Mouse (Mus musculus) large intestine, adult 2 months (tissue): ENCODE results near the gene Opn1sw. TPM values are rescaled to one million over a fixed set of nuclear protein-coding genes. Genes with fewer than 3 reads are reported as not detected.

Experiments used
- DNase-seq: peaks from one replicate; pipeline ENCODE4 v3.0.0-alpha.2; 2012; ENCODE audit warnings: low read depth, low spot score
- WGBS: fragments of 180-500 bp; shearing (Covaris S2); methylation state at CpG from one replicate; pipeline ENCODE4 v1.1.7; 2018; 5-methylcytosine and 5-hydroxymethylcytosine counted together
- polyA plus RNA-seq: library from polyadenylated mRNA; depleted of rRNA; stranded (reverse); fragments of >200 nt; gene quantifications from 2 replicates; pipeline ENCODE4 v1.2.3, GENCODE M21; 2012; rRNA removed

Gene Opn1sw
- polyA plus RNA-seq = 0.15 and 0.22 TPM in 2 replicates

- WGBS = 4% methylated on average over 12 of the region's 12 CpGs
- no peak for DNase-seq
Measured at GRCm38 (mm10) chr6:29388052-29388518, at the start of gene Opn1sw. Gene Opn1sw (minus strand): TSS chr6:29388468.

- DNase-seq = no peak
- whole genome bisulfite sequencing = 17% methylated on average over 11 of the region's 11 CpGs
Measured at GRCm38 (mm10) chr6:29436461-29436934, 48.2 kb upstream of the Opn1sw start.

DNA sequence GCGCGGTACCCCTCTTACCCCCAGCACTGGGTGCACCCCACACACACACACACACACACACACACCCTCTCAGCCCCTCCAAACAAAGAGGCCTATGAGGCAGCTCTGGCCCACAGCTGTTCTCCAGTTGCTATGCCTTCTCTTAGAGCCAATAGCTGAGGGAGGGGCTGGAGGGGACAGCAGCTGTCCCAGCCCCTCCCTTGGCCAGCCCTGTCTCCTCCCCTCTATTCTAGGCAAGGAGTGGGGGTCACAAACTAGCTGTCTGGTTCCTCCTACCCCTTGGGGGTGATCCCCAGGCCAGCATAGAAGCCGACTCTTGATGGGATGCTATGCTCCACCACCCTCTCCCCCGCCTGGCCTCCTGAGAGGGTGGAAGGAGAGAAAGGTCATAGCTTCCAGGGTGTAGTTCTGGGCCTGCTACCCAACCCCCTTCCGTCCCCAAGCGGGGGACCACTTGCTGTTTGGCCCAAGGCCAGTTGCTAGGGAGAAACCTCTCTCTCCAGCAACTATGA is 47.7 kb upstream of the Opn1sw start:
- no peak for DNase-seq
- 37% methylated on average over 6 of the region's 6 CpGs for WGBS

DNA sequence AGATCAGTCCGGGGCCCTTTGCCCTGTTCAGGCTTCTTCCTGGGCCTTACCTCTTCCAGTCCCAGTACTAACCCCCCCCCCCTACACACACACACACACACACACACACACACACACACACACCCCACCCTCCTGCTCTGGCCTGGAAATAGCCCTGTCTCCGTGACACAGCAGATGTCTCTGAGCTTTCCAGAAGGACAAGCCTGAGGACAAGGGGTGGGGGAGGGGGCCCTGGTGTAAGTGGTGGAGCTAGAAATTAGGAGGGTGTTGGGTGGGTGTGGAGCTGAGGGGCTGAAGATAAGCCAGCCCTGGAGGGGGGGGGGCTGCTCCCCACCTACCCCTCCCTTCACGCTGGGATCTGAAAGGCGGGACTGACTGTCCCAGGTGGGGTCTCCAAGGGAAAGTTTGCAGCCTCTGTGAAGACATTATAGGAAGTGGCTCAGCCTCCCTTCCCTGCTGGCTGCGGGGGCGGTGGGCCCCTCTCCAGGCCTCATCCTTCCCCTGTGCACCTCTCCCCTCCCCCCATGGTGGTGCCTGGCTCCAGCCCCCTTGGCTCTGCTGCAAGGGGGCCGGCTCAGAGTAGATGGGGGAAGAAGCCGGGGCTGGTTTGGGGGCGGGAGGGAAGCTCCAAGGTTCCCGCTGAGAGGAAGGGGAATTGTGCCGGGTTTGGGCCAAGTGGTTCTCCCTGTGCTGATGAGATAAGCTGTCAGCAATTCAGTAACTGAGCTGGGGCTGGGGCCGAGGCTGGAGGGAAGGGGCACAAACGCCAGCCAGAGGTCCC is 46.8 kb upstream of the Opn1sw start:
- 11% methylated on average over 13 of the region's 13 CpGs for WGBS
- no peak for DNase-seq

DNA sequence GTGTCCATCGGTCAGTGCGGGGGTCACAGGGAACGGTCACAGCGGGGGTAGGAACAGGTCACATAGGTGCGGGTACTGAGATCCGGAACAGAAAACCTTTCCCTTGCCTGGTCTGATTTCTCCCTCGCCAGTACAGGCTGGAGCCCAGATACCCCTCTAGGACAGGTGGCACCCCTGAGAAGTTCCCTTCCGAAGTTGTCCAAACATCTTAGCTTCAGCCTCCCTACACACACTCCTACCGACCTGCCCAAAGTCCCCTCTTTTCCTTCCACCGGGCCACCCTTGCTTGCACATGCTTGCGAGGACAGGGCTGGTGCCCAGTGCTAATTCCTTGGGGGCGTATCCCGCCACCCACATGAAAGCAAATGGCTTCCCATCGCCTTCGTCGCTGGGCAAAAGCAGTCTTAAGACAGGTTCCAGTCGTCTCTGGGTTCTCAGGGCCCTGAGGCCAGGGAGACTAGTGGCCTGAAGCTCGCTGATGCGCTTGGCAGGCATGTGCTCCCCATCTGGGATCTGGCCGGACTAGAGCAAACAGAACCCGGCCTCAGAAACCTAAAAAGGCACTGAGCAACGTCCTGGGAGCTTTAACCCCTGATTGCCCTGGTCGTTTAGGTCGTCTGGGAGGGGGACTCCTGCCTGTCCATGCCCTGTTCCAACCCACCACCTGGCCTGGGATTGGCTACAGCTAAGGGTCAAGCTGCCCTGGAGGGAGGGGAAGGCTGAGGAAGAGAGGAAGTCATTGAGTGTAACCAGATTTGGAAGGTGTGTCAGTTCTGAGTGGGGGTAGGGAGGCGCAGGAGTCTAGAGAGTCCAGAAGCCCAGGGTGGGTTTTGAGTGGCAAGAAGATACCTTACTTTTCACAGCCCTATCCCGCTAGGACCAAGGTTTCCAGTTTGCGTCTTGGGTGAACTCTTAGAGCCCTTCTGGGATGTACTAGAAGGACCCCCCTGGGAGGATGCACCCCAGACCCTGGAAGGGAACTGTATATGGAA is 45.8 kb upstream of the Opn1sw start:
- 11% methylated on average over 27 of the region's 27 CpGs for WGBS
- no peak for DNase-seq

DNA sequence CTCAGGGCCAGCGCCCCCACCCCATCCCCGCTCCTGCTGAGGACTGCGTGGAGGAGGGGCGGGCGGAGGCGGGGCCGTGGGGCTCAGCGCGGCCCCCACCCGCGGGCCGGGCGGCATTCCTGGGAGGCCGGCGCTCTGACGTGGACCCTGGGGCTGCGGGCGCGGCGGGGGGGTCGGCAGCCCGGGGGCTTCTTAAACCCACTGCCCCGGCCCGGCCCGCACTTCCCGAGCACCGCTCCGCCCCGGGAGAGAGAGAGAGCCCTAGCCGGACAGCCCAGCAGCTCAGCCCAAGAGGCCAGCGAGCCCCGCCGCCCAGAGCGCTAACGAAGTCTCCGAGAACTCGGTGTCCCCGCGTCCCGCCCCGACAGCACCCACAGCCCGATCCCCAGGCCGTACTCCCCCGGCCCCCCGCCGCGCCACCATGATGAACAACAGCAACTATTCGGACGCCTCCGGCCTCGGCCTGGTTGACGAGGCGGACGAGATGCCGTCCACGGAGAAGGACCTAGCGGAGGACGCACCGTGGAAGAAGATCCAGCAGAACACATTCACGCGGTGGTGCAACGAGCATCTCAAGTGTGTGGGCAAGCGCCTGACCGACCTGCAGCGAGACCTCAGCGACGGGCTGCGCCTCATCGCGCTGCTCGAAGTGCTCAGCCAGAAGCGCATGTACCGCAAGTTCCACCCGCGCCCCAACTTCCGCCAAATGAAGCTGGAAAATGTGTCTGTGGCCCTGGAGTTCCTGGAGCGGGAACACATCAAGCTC is 45.0 kb upstream of the Opn1sw start, which contains the start of gene Flnc:
Gene Flnc (plus strand): TSS at position 219 of the 766 bp plus-strand sequence.
- WGBS = 2% methylated on average over 67 of the region's 77 CpGs
- no peak for DNase-seq

DNA sequence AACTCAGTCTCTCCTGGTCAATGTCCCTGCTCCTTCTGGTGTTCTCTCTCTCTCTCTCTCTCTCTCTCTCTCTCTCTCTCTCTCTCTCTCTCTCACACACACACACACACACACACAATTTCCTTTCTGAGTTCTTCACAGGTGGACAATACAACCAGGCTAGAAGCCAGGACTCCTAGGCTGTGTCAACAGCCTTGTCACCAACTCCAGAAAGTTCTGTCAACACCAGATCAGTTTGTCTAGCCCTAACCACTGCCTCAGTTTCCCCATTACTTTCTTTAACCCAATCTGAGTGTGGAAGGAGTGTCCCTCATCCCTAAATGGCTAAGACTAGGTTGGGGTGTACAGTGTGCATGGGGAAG is 44.4 kb upstream of the Opn1sw start:
- no peak for DNase-seq

DNA sequence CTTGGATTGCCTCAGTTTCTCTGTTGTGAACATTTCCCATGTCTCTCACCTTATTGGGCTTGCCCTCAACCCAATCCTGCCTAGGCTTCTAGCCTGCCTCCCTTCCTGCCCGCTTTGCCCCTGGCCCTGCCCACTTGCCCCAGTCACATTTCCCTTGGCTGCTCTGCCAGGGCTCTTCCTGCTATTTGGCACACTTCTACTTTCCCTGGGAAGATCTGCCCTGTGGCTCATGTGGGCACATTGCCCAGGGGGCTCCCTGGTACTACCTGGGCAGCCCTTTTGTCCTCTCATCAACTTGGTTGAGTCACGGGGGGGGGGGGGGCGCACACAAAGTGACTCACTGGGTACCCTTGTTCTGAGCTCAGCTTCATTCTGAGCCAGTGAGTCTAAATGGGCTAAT is 43.9 kb upstream of the Opn1sw start:
- DNase-seq = no peak
- 56% methylated on average over 3 of the region's 3 CpGs for WGBS

DNA sequence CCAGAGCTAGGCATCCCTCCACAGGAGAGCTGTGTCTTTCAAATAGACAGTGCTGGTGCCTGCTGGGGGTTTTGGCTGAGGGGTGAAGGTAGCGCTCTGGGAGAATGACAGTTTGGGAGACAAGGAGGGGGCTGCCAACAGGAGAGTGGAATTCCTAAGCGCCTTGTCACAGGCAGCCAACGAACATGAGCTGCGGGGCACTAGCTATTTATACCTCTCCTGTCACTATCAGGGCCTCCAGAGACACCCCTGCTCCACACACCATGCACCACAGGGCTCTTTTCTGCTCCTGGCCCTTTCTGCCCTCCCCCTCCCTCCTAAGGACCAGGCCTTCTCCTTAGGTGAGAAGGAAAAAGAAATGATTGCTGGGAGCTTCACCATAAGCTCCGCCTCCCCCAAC is 43.2 kb upstream of the Opn1sw start:
- 63% methylated on average over 5 of the region's 5 CpGs for WGBS
- no peak for DNase-seq

DNA sequence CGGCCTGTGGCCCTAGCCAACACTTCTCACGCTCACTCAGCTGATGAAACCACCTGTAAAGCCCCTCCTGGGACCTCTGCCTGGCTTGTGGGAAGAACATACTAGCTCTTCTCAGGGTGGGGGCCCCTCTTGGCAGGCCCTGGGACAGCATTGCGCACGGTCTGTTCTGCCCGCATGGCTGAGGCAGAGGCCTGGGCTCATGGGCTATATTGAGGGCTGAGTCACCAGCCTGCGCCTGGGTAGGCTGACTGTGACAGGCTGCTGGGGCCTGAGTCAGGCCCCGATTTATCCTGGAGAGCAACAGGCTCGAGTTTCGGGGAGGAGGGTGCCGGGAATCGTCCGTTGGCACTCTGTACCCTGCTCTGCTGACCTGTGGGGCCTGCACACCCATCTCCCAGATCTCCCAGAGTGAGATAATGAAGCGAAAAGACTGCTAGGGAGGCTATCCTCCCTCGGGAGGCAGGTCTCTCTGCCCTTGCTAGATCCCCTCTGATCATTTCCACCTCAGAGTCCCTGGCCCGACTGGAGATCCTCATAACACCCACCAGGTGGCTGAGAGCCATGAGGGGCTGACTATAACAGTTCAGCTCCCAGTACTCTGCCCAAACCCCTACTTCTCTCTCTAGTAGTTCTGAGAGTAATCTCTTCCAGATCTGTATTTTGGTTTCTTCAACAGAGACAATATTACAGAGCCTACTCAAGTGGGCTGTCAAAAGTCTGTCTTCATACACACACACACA is 42.6 kb upstream of the Opn1sw start:
- 54% methylated on average over 15 of the region's 15 CpGs for WGBS
- no peak for DNase-seq

GRCm38 (mm10) chr6:29428171-29428570 is 39.9 kb upstream of the Opn1sw start:
- WGBS = 61% methylated on average over 4 of the region's 4 CpGs
- no peak for DNase-seq

GRCm38 (mm10) chr6:29426331-29426730 is 38.1 kb upstream of the Opn1sw start:
- DNase-seq = no peak
- 55% methylated on average over 6 of the region's 6 CpGs for WGBS

- 89% methylated on average over 8 of the region's 8 CpGs for WGBS
- DNase-seq = no peak
Measured at GRCm38 (mm10) chr6:29425118-29425517, 36.9 kb upstream of the Opn1sw start.

GRCm38 (mm10) chr6:29420596-29420995 is 32.3 kb upstream of the Opn1sw start:
- WGBS = 68% methylated on average over 2 of the region's 2 CpGs
- no peak for DNase-seq

DNA sequence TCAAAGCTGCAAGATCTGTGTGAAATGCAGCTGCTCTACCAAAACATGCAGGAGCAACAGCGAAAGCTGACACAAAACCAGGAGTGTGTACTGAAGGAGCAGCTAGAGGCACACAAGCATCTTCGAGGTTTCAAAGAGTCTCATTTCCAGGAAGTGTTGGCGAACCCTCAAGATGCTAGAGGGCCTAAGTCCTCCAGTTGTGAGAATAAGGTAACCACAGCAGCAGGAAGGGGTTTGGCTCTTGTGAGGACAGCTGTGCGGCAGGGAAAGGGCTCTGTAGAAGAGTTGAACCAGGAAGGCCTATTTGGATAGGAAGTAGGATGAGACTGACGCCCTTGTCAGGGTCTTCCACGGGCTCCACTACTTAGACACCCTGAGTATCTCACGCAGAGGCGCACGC is 27.2 kb upstream of the Opn1sw start:
- WGBS = 75% methylated on average over 9 of the region's 9 CpGs
- no peak for DNase-seq

- WGBS = 53% methylated on average over 6 of the region's 6 CpGs
- no peak for DNase-seq
Measured at GRCm38 (mm10) chr6:29406412-29406811, 18.1 kb upstream of the Opn1sw start.

DNA sequence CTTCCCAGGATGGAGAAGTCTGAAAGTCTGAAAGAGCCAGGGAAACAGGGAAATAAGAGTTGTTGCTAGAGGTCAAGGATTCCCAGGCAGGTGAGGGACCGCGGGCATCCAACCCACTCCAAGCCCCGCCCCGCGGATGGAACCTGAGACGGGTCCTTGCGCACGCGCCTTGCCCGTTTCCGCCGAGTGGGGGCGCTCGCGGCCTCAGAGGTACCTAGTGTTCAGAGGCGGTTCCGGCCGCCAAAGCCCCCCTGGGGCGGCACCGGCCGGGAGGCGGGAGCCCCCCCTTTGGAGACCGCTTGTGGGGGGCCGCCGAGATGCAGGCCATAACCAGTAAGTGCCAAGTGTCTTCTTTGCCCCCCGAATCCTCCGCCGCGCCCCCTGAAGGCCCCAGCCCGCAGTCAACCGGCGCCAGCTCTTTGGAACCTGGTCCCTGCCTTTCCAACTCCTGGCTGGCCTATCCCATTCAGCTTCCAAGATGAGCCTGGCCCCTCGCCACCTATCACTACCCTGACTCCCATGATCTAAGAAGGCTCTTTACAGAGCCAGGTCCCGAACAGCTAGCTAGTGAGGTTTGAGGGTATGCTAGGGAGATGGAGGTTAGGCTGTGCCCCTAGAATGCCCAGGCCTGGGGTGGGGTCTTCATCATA is 14.6 kb upstream of the Opn1sw start:
- DNase-seq = no peak
- WGBS = 16% methylated on average over 34 of the region's 34 CpGs

- 83% methylated on average over 4 of the region's 4 CpGs for WGBS
- DNase-seq = no peak
Measured at GRCm38 (mm10) chr6:29399851-29400250, 11.6 kb upstream of the Opn1sw start.
